Mouse (Mus musculus): Measurements from ENCODE around the gene Plb1. TPM values are rescaled to one million over a fixed set of nuclear protein-coding genes. Genes with fewer than 3 reads are reported as not detected.

Gene Plb1
- polyA plus RNA-seq, 1 experiment from 2014 or later: 4.7 TPM

DNA sequence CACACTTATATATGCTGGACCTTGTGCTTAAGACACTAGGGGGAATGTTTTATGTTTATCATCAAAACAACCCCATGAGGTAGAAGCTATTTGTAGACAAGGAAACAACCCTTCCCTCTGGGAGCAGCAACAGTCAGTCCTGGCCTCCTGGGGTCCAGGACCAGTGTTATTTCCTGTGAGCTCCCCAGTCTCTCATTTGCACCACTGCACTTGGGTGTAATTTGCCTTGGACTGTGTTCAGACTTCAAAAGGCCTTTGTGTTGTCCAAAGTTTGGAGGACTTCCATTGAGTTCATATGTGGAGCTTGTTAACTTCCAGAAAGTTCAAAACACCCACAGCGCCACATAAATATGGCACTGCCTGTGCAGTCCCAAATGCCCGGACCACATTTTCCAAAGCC is 180.6 kb downstream of the Plb1 start:
- Histone ChIP-seq H3K36me3 (no peaks in the 10 kb centered on the region), H3K9ac (no peak overlapping the region), H3K4me2 (replicated peaks) (no peak overlapping the region), H3K27ac (replicated peaks) (peak overlapping the region; percentile 72), H3K9me3 (replicated peaks) (no peaks in the 10 kb centered on the region), H3K4me1 (peaks cover 23% of the 10 kb centered on the region), H3K27me3 (no peaks in the 10 kb centered on the region), H3K4me3 (replicated peaks) (no peak overlapping the region)
- 36% methylated on average over 2 of the region's 2 CpGs for WGBS
- ATAC-seq (ENCODE audit: insufficient number of reproducible peaks, low FRiP score, low TSS enrichment, low read depth): no peak; the same call in 1 of the 2 replicates

DNA sequence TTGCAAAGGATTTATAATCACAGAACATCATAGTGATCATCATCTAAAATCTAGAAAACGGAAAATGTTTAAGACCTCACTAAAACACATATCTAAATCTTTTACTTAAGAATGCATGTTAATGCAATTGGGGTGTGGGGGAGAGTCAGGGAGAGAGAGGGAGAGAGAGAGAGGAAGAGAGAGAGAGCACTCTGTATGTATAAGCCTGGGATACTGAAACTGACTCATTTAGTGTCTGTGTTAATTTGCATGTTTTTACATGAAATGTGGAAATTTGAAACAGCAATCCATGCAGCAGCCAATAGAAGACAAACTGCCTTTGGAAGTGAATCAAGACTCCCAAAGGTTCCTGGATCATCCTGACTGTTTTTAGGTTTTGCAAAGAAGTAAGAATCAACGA is 181.1 kb downstream of the Plb1 start:
- peak overlapping the region; percentile 72 for H3K27ac ChIP-seq (replicated peaks)
- WGBS: 24% methylated on average over 2 of the region's 2 CpGs
- no peak overlapping the region for H3K4me3 ChIP-seq (replicated peaks)
- H3K36me3 ChIP-seq: no peaks in the 10 kb centered on the region
- no peak for ATAC-seq (ENCODE audit: insufficient number of reproducible peaks, low FRiP score, low TSS enrichment, low read depth)
- peaks cover 23% of the 10 kb centered on the region for H3K4me1 ChIP-seq
- H3K4me2 ChIP-seq (replicated peaks): no peak overlapping the region
- H3K9ac ChIP-seq: no peak overlapping the region
- H3K9me3 ChIP-seq (replicated peaks): no peaks in the 10 kb centered on the region
- H3K27me3 ChIP-seq: no peaks in the 10 kb centered on the region

DNA sequence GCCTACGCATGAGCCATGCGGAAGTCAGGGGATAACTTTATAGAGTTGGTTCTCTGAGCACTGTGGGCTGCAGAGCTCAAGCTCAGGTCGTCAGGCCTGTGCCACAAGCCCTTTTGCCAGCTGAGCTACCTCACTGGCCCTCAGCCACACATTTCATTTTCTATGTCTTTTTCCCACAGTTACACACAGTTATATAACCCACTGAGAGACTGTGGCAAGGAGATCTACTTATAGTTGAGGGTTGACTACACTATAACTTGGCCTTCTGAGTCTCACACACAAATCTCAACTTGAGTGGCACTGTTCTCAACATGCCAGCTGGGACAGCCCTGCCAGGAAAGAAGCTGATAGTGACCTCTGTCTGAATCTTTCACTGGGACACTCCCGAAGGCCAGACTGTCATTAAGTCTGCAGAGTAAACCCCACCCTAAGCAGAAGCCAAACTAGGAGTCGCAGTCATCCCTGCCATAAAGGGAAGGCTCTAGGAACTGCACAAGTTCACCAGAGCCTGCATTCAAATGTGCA is 182.0 kb downstream of the Plb1 start:
- H3K27ac ChIP-seq (replicated peaks): peak overlapping the region; percentile 72; the same call in 1 of the 2 replicates
- no peaks in the 10 kb centered on the region for H3K36me3 ChIP-seq
- H3K27me3 ChIP-seq: no peaks in the 10 kb centered on the region
- H3K9ac ChIP-seq: no peak overlapping the region
- 63% methylated on average over 5 of the region's 5 CpGs for WGBS
- ATAC-seq (ENCODE audit: insufficient number of reproducible peaks, low FRiP score, low TSS enrichment, low read depth): no peak
- H3K4me1 ChIP-seq: peaks cover 23% of the 10 kb centered on the region
- no peaks in the 10 kb centered on the region for H3K9me3 ChIP-seq (replicated peaks)
- no peak overlapping the region for H3K4me2 ChIP-seq (replicated peaks)
- no peak overlapping the region for H3K4me3 ChIP-seq (replicated peaks)

DNA sequence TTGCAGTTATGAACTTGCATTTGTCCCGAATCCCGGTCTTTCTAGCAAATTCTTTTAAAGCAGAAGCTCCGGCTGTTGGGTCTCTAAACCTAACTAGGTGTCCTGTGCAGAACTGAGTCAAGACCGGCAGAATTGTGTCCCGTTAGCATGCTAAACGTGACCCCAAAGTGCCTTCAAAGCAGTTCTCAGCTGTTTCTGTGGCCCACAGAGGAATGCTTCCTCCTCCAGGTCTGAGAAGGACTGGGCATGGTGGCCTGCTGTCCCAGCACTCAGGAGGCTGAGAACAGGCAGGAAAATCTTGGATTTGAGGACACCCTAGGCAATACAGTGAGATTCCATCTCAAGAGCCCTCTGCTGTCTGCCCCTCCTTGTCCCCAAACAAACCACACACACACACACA is 183.0 kb downstream of the Plb1 start:
- Histone ChIP-seq H3K4me3 (replicated peaks) (no peak overlapping the region), H3K4me1 (peaks cover 23% of the 10 kb centered on the region), H3K4me2 (replicated peaks) (no peak overlapping the region), H3K27ac (replicated peaks) (no peak overlapping the region), H3K9me3 (replicated peaks) (no peaks in the 10 kb centered on the region), H3K36me3 (no peaks in the 10 kb centered on the region), H3K27me3 (no peaks in the 10 kb centered on the region), H3K9ac (no peak overlapping the region)
- no peak for ATAC-seq (ENCODE audit: insufficient number of reproducible peaks, low FRiP score, low TSS enrichment, low read depth)
- 85% methylated on average over 6 of the region's 6 CpGs for WGBS

Other genes starting within 250 kb of the Plb1 start
- 12.5 and 14.0 TPM in 2 replicates for gene Fosl2, start 96.9 kb upstream of the Plb1 start, polyA plus RNA-seq (2015; fragmentation: Nextera tagmentation; extraction: Ambion mirVana)
- gene Ppp1cb, start 226.1 kb downstream of the Plb1 start, polyA plus RNA-seq (2015; fragmentation: Nextera tagmentation; extraction: Ambion mirVana): 180 and 183 TPM in 2 replicates